Mouse (Mus musculus) kidney, postnatal 36 days (tissue): ENCODE data around the gene Gm10799.
"Not testable (repeated sequence)": the region's sequence is repeated elsewhere in the genome, so short reads cannot be mapped to it uniquely, and the experiment has no call there.

Experiments used
- DNase-seq, 2 experiments: peaks; one replicate each; pipeline ENCODE4 v3.0.0; 2021 to 2022; ENCODE audit warnings: mixed read lengths in 2 of 2

Gene Gm10799

GRCm38 (mm10) chr2:104068450-104068849 lies at the start of gene Gm10799:
TSS of gene Gm10799 (minus strand) at chr2:104068550.
- not testable (repeated sequence) for DNase-seq

GRCm38 (mm10) chr2:104117173-104117572 lies 48.8 kb upstream of the Gm10799 start:
- not testable (repeated sequence) for DNase-seq

- no peak for DNase-seq
These were observed 46.5 kb upstream of the Gm10799 start for GRCm38 (mm10) chr2:104114898-104115297.

GRCm38 (mm10) chr2:104113563-104113962 lies 45.2 kb upstream of the Gm10799 start:
- not testable (repeated sequence) for DNase-seq

GRCm38 (mm10) chr2:104111170-104111797 lies 42.9 kb upstream of the Gm10799 start:
- not testable (repeated sequence) for DNase-seq

- no peak for DNase-seq
These were observed 41.7 kb upstream of the Gm10799 start for GRCm38 (mm10) chr2:104110031-104110430.

GRCm38 (mm10) chr2:104109528-104109927 lies 41.2 kb upstream of the Gm10799 start:
- no peak for DNase-seq

- not testable (repeated sequence) for DNase-seq
These were observed 40.7 kb upstream of the Gm10799 start for GRCm38 (mm10) chr2:104109021-104109420.

GRCm38 (mm10) chr2:104104800-104105199 lies 36.5 kb upstream of the Gm10799 start:
- no peak for DNase-seq

- no peak for DNase-seq
These were observed 31.6 kb upstream of the Gm10799 start for GRCm38 (mm10) chr2:104099946-104100345.

- no peak for DNase-seq
These were observed 30.9 kb upstream of the Gm10799 start for GRCm38 (mm10) chr2:104099231-104099585.

- DNase-seq = no peak
These were observed 30.3 kb upstream of the Gm10799 start for GRCm38 (mm10) chr2:104098529-104099230.

GRCm38 (mm10) chr2:104097396-104097795 lies 29.0 kb upstream of the Gm10799 start:
- not testable (repeated sequence) for DNase-seq

GRCm38 (mm10) chr2:104096796-104097195 lies 28.4 kb upstream of the Gm10799 start:
- DNase-seq = not testable (repeated sequence)

GRCm38 (mm10) chr2:104096256-104096655 lies 27.9 kb upstream of the Gm10799 start:
- DNase-seq = peak in 1 of 2 experiments; percentile 21

GRCm38 (mm10) chr2:104095741-104096213 lies 27.4 kb upstream of the Gm10799 start, which contains the start of gene Cd59a:
TSS of gene Cd59a (plus strand) at chr2:104095801.
- DNase-seq = peak; percentile 94

- no peak for DNase-seq
These were observed 25.0 kb upstream of the Gm10799 start for GRCm38 (mm10) chr2:104093305-104093704.

- not testable (repeated sequence) for DNase-seq
These were observed 19.2 kb upstream of the Gm10799 start for GRCm38 (mm10) chr2:104087562-104087961.

- not testable (repeated sequence) for DNase-seq
These were observed 15.7 kb upstream of the Gm10799 start for GRCm38 (mm10) chr2:104084027-104084426.

GRCm38 (mm10) chr2:104082474-104082873 lies 14.1 kb upstream of the Gm10799 start:
- DNase-seq = no peak

- not testable (repeated sequence) for DNase-seq
These were observed 13.2 kb upstream of the Gm10799 start for GRCm38 (mm10) chr2:104081436-104082050.

GRCm38 (mm10) chr2:104078285-104078684 lies 9.9 kb upstream of the Gm10799 start:
- not testable (repeated sequence) for DNase-seq

GRCm38 (mm10) chr2:104069704-104070185 lies 1.4 kb upstream of the Gm10799 start, which contains the start of gene Cd59b:
TSS of gene Cd59b (plus strand) at chr2:104069849.
- peak; percentile 66 to 81 for DNase-seq
